Mouse (Mus musculus) kidney, adult 2 months (tissue): ENCODE data around the gene Tprkb. TPM values are rescaled to one million over a fixed set of nuclear protein-coding genes. Genes with fewer than 3 reads are reported as not detected.
"Not testable (repeated sequence)": the region's sequence is repeated elsewhere in the genome, so short reads cannot be mapped to it uniquely, and the experiment has no call there.

Experiments
- DNase-seq: peaks from one replicate; pipeline ENCODE4 v3.0.0; 2021
- H3K27ac ChIP-seq: fragments of 200-500 bp; 2 replicates; pipeline ENCODE4 v1.5.1; 2012; ENCODE audit warnings: low read depth, low read length, control low read depth, inconsistent platforms; ENCODE audit not compliant: insufficient read depth
- H3K27me3 ChIP-seq: fragments of 200-500 bp; replicated peaks from 2 replicates; pipeline ENCODE4 v1.6.1; 2012; ENCODE audit warnings: mild to moderate bottlenecking, moderate library complexity, low read length, inconsistent platforms; ENCODE audit not compliant: control insufficient read depth, insufficient read depth
- H3K36me3 ChIP-seq: fragments of 200-500 bp; 2 replicates; pipeline ENCODE4 v1.6.1; 2012; ENCODE audit warnings: mild to moderate bottlenecking, moderate library complexity, low read length, inconsistent platforms; ENCODE audit not compliant: control insufficient read depth, insufficient read depth
- H3K4me1 ChIP-seq: fragments of 200-500 bp; 2 replicates; pipeline ENCODE4 v1.6.1; 2011; ENCODE audit warnings: low read length; ENCODE audit not compliant: control insufficient read depth, insufficient read depth
- H3K4me3 ChIP-seq: fragments of 200-500 bp; 2 replicates; pipeline ENCODE4 v1.5.1; 2011; ENCODE audit warnings: mild to moderate bottlenecking, low read depth, low read length, control low read depth; ENCODE audit not compliant: insufficient read depth
- CTCF ChIP-seq: fragments of 200-500 bp; conservative IDR thresholded peaks from 2 replicates; pipeline ENCODE4 v1.5.1; 2011; ENCODE audit warnings: low read depth, mild to moderate bottlenecking, control low read depth, low read length, moderate library complexity, mixed read lengths; ENCODE audit not compliant: insufficient read depth, insufficient read length
- POLR2A ChIP-seq: fragments of 200-500 bp; IDR thresholded peaks from one replicate; pipeline ENCODE4 v1.6.1; 2011; ENCODE audit warnings: low read depth, low read length, control low read depth
- WGBS: fragments of 180-500 bp; shearing (Covaris S2); methylation state at CpG from one replicate; pipeline ENCODE4 v1.1.7; 2018; 5-methylcytosine and 5-hydroxymethylcytosine counted together
- polyA plus RNA-seq: library from polyadenylated mRNA; depleted of rRNA; stranded (reverse); fragments of >200 nt; gene quantifications from 2 replicates; pipeline ENCODE4 v1.2.3, GENCODE M21; 2012

Gene Tprkb
- polyA plus RNA-seq, 1 experiment, result 140 TPM

- H3K27ac ChIP-seq, result peak overlapping the region; percentile 97
- peak; percentile 53 for DNase-seq
- TF ChIP-seq CTCF, result no peak
- TF ChIP-seq POLR2A, result no peak
These were observed 43.7 kb upstream of the Tprkb start for GRCm38 (mm10) chr6:85867726-85868690.

DNA sequence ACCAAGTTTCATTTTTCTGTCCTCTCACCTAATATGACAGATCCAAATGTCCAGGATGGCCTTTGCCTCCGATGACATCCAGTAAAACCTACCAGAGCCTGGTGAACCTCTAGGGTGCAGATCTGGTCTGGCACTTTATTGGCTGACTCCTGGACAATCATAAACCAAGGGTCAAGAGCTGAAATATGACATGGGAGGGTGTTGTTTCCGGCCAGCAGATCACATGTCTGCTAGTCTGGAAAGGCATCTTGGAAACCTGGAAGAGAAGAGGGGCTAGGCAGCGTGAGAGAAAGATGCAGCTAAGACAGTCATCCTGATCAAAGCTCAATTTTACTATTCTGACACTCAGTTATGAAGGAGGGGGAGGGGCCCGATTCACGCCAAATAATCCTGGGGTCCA lies 42.7 kb upstream of the Tprkb start, which contains the start of gene Nat8f2:
TSS of gene Nat8f2 (minus strand) at position 153 of the 400 bp plus-strand sequence.
- H3K36me3 ChIP-seq, H3K27me3 ChIP-seq: not testable (repeated sequence)
- 17% methylated on average over 5 of the region's 5 CpGs for WGBS
- DNase-seq, result peak; percentile 91
- Histone ChIP-seq H3K4me3 (peak within 1 kb of the TSS; percentile 24), H3K4me1 (peaks cover 20% of the 10 kb centered on the region), H3K27ac (peak within 1 kb of the TSS; percentile 97)

More at GRCm38 (mm10) chr6:85867726-85868690, 43.7 kb upstream of the Tprkb start:
- H3K27me3 ChIP-seq, result no peaks in the 10 kb centered on the region
- WGBS, result 66% methylated on average over 8 of the region's 8 CpGs
- peak overlapping the region; percentile 24 for H3K4me3 ChIP-seq
- H3K4me1 ChIP-seq, result peaks cover 20% of the 10 kb centered on the region
- no peaks in the 10 kb centered on the region for H3K36me3 ChIP-seq

- H3K4me1 ChIP-seq, H3K4me3 ChIP-seq, H3K27me3 ChIP-seq, H3K36me3 ChIP-seq, DNase-seq, H3K27ac ChIP-seq: not testable (repeated sequence)
- WGBS, result 94% methylated on average over 9 of the region's 9 CpGs
These were observed 28.4 kb upstream of the Tprkb start for GRCm38 (mm10) chr6:85883246-85883645.

DNA sequence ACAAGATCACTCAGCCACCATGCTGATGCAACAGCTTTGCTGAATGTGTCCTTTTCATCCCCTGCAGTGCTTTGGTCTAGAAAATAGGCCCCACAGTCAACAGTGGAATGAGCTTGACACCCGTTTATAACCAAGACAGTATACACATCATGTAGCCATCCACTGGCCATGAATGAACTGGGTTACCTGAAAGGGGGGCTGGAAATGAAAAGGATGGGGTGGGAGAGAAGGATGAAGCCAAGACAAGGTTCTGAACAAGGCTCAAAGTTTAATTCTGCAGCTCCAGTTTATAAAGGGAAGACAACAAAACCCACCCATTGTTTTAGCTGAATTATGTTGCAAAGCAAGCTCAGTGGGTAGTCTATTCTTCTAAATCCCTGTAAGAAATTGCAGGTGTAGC lies 27.4 kb upstream of the Tprkb start:
- Histone ChIP-seq H3K36me3 (no peaks in the 10 kb centered on the region), H3K4me3 (no peak overlapping the region), H3K4me1 (no peaks in the 10 kb centered on the region), H3K27ac (no peak overlapping the region), H3K27me3 (no peaks in the 10 kb centered on the region)
- WGBS, result 85% methylated on average over 1 of the region's 1 CpGs
- no peak for DNase-seq
- TF ChIP-seq CTCF (no peak), POLR2A (no peak)

GRCm38 (mm10) chr6:85888961-85889360 lies 22.7 kb upstream of the Tprkb start:
- WGBS, result 94% methylated on average over 2 of the region's 2 CpGs
- Histone ChIP-seq H3K4me3 (no peak overlapping the region), H3K27me3 (no peaks in the 10 kb centered on the region), H3K27ac (no peak overlapping the region), H3K4me1 (no peaks in the 10 kb centered on the region), H3K36me3 (no peaks in the 10 kb centered on the region)
- DNase-seq, result no peak
- TF ChIP-seq CTCF (no peak), POLR2A (no peak)

- peak; percentile 68 for TF ChIP-seq CTCF
- not testable (repeated sequence) for H3K36me3 ChIP-seq, H3K27ac ChIP-seq, H3K4me3 ChIP-seq, H3K27me3 ChIP-seq, H3K4me1 ChIP-seq
- peak; percentile 56 for DNase-seq
- WGBS, result 62% methylated on average over 25 of the region's 25 CpGs
These were observed 16.5 kb upstream of the Tprkb start for GRCm38 (mm10) chr6:85895061-85895648.

- not testable (repeated sequence) for H3K4me1 ChIP-seq, H3K4me3 ChIP-seq, H3K27me3 ChIP-seq, H3K27ac ChIP-seq, H3K36me3 ChIP-seq, DNase-seq
- whole genome bisulfite sequencing, result 82% methylated on average over 7 of the region's 8 CpGs
These were observed 12.8 kb upstream of the Tprkb start for GRCm38 (mm10) chr6:85898596-85899475.
